Mouse (Mus musculus) embryonic facial prominence, embryonic 10.5 days (tissue): ENCODE data around the gene Negr1. TPM values are rescaled to one million over a fixed set of nuclear protein-coding genes. Genes with fewer than 3 reads are reported as not detected.
A peak's percentile ranks its signal among the peaks of the same experiment; 100 is the strongest.

Experiments
- DNase-seq: peaks from one replicate; pipeline ENCODE4 v3.0.0-alpha.2; 2017; ENCODE audit warnings: low spot score
- H3K27ac ChIP-seq: fragments of 300-500 bp; sonication (generic); replicated peaks from 2 replicates; pipeline ENCODE4 v1.5.1; 2016; ENCODE audit warnings: mild to moderate bottlenecking
- H3K27me3 ChIP-seq: fragments of 300-500 bp; sonication (generic); replicated peaks from 2 replicates; pipeline ENCODE4 v1.6.1; 2016; ENCODE audit warnings: low read depth, mild to moderate bottlenecking; ENCODE audit not compliant: poor library complexity, severe bottlenecking
- H3K36me3 ChIP-seq: fragments of 300-500 bp; sonication (generic); replicated peaks from 2 replicates; pipeline ENCODE4 v1.6.1; 2016; ENCODE audit warnings: mild to moderate bottlenecking, moderate library complexity
- H3K4me1 ChIP-seq: fragments of 300-500 bp; sonication (generic); 2 replicates; pipeline ENCODE4 v1.6.1; 2016
- H3K4me3 ChIP-seq: fragments of 300-500 bp; sonication (generic); 2 replicates; pipeline ENCODE4 v1.5.1; 2016; ENCODE audit warnings: mild to moderate bottlenecking, moderate library complexity
- H3K9me3 ChIP-seq: fragments of 300-500 bp; sonication (generic); 2 replicates; pipeline ENCODE4 v1.6.1; 2016; ENCODE audit warnings: mild to moderate bottlenecking
- WGBS: fragments of 180-500 bp; shearing (Covaris S2); methylation state at CpG from one replicate; pipeline ENCODE4 v1.1.7; 2016; 5-methylcytosine and 5-hydroxymethylcytosine counted together
- polyA plus RNA-seq: library from polyadenylated mRNA; unstranded; fragments of >200 nt; fragmentation: Nextera tagmentation; extraction: Ambion mirVana; gene quantifications from 2 replicates; pipeline ENCODE4 v1.2.1, GENCODE M21; 2016

Gene Negr1
- polyA plus RNA-seq, 1 experiment from 2014 or later = 3.6 TPM

GRCm38 (mm10) chr3:156710240-156710639, 148.6 kb downstream of the Negr1 start:
- Histone ChIP-seq H3K36me3 (no peaks in the 10 kb centered on the region), H3K9me3 (no peaks in the 10 kb centered on the region), H3K27me3 (no peaks in the 10 kb centered on the region), H3K4me1 (no peaks in the 10 kb centered on the region), H3K27ac (no peak overlapping the region), H3K4me3 (no peak overlapping the region)
- 80% methylated on average over 5 of the region's 5 CpGs for WGBS
- DNase-seq = no peak

- 87% methylated on average over 4 of the region's 4 CpGs for WGBS
- Histone ChIP-seq H3K9me3 (no peaks in the 10 kb centered on the region), H3K4me1 (no peaks in the 10 kb centered on the region), H3K4me3 (no peak overlapping the region), H3K27ac (no peak overlapping the region), H3K27me3 (no peaks in the 10 kb centered on the region), H3K36me3 (no peaks in the 10 kb centered on the region)
- no peak for DNase-seq
Observed at GRCm38 (mm10) chr3:156710693-156711092, 149.1 kb downstream of the Negr1 start.

- Histone ChIP-seq H3K27me3 (no peaks in the 10 kb centered on the region), H3K9me3 (no peaks in the 10 kb centered on the region), H3K4me3 (no peak overlapping the region), H3K36me3 (no peaks in the 10 kb centered on the region), H3K4me1 (no peaks in the 10 kb centered on the region), H3K27ac (no peak overlapping the region)
- DNase-seq = no peak
Observed at GRCm38 (mm10) chr3:156736335-156736734, 174.7 kb downstream of the Negr1 start.

- WGBS = 77% methylated on average over 3 of the region's 3 CpGs
- no peak for DNase-seq
- Histone ChIP-seq H3K27me3 (no peaks in the 10 kb centered on the region), H3K36me3 (no peaks in the 10 kb centered on the region), H3K27ac (no peak overlapping the region), H3K4me3 (no peak overlapping the region), H3K4me1 (no peaks in the 10 kb centered on the region), H3K9me3 (no peaks in the 10 kb centered on the region)
Observed at GRCm38 (mm10) chr3:156739529-156739928, 177.9 kb downstream of the Negr1 start.

- no peak overlapping the region for H3K4me3 ChIP-seq
- 96% methylated on average over 1 of the region's 1 CpGs for WGBS
- no peaks in the 10 kb centered on the region for H3K27me3 ChIP-seq
Observed at GRCm38 (mm10) chr3:156743266-156743665, 181.7 kb downstream of the Negr1 start.

GRCm38 (mm10) chr3:156745218-156745770, 183.7 kb downstream of the Negr1 start:
- Histone ChIP-seq H3K9me3 (no peaks in the 10 kb centered on the region), H3K36me3 (no peaks in the 10 kb centered on the region), H3K27me3 (no peaks in the 10 kb centered on the region), H3K4me1 (peaks cover 8% of the 10 kb centered on the region), H3K4me3 (no peak overlapping the region), H3K27ac (no peak overlapping the region)
- no peak for DNase-seq
- WGBS = 83% methylated on average over 5 of the region's 5 CpGs

More at GRCm38 (mm10) chr3:156743266-156743665, 181.7 kb downstream of the Negr1 start:
- Histone ChIP-seq H3K36me3 (no peaks in the 10 kb centered on the region), H3K27ac (no peak overlapping the region), H3K9me3 (no peaks in the 10 kb centered on the region), H3K4me1 (peaks cover 8% of the 10 kb centered on the region)
- DNase-seq = no peak

GRCm38 (mm10) chr3:156747456-156747855, 185.9 kb downstream of the Negr1 start:
- no peaks in the 10 kb centered on the region for H3K27me3 ChIP-seq
- DNase-seq = no peak
- H3K4me1 ChIP-seq = peaks cover 11% of the 10 kb centered on the region
- H3K4me3 ChIP-seq = no peak overlapping the region
- WGBS = 76% methylated on average over 3 of the region's 3 CpGs
- no peaks in the 10 kb centered on the region for H3K36me3 ChIP-seq
- H3K27ac ChIP-seq = no peak overlapping the region
- H3K9me3 ChIP-seq = no peaks in the 10 kb centered on the region

GRCm38 (mm10) chr3:156753780-156754373, 192.3 kb downstream of the Negr1 start:
- Histone ChIP-seq H3K27ac (no peak overlapping the region), H3K9me3 (no peaks in the 10 kb centered on the region), H3K27me3 (no peaks in the 10 kb centered on the region), H3K4me3 (no peak overlapping the region), H3K4me1 (peaks cover 22% of the 10 kb centered on the region), H3K36me3 (no peaks in the 10 kb centered on the region)
- WGBS = 49% methylated on average over 4 of the region's 4 CpGs
- no peak for DNase-seq

- WGBS = 66% methylated on average over 1 of the region's 1 CpGs
- H3K4me3 ChIP-seq = no peak overlapping the region
- H3K27ac ChIP-seq = no peak overlapping the region
- DNase-seq = peak; percentile 43
- no peaks in the 10 kb centered on the region for H3K9me3 ChIP-seq
- no peaks in the 10 kb centered on the region for H3K27me3 ChIP-seq
- no peaks in the 10 kb centered on the region for H3K36me3 ChIP-seq
- H3K4me1 ChIP-seq = peaks cover 22% of the 10 kb centered on the region
Observed at GRCm38 (mm10) chr3:156754790-156755530, 193.4 kb downstream of the Negr1 start.

- H3K27ac ChIP-seq = no peak overlapping the region
- H3K4me1 ChIP-seq = no peaks in the 10 kb centered on the region
- 75% methylated on average over 3 of the region's 3 CpGs for WGBS
- H3K36me3 ChIP-seq = no peaks in the 10 kb centered on the region
- no peak overlapping the region for H3K4me3 ChIP-seq
- H3K9me3 ChIP-seq = no peaks in the 10 kb centered on the region
- H3K27me3 ChIP-seq = no peaks in the 10 kb centered on the region
- no peak for DNase-seq
Observed at GRCm38 (mm10) chr3:156765015-156765414, 203.4 kb downstream of the Negr1 start.

GRCm38 (mm10) chr3:156766171-156766845, 204.7 kb downstream of the Negr1 start:
- Histone ChIP-seq H3K27ac (no peak overlapping the region), H3K9me3 (no peaks in the 10 kb centered on the region), H3K4me3 (no peak overlapping the region), H3K36me3 (no peaks in the 10 kb centered on the region), H3K27me3 (no peaks in the 10 kb centered on the region), H3K4me1 (no peaks in the 10 kb centered on the region)
- WGBS = 70% methylated on average over 2 of the region's 2 CpGs
- no peak for DNase-seq

GRCm38 (mm10) chr3:156771626-156772025, 210.0 kb downstream of the Negr1 start:
- DNase-seq = no peak
- Histone ChIP-seq H3K4me1 (no peaks in the 10 kb centered on the region), H3K27me3 (no peaks in the 10 kb centered on the region), H3K27ac (no peak overlapping the region), H3K36me3 (no peaks in the 10 kb centered on the region), H3K9me3 (no peaks in the 10 kb centered on the region), H3K4me3 (no peak overlapping the region)
- 85% methylated on average over 2 of the region's 2 CpGs for WGBS
